Mouse (Mus musculus): ENCODE results near the gene Atrx.

GRCm38 (mm10) chrX:105921421-105921820 is 7.8 kb downstream of the Atrx start:
- TF ChIP-seq CTCF (IDR thresholded peaks at IDR 0.05; ENCODE audit: low read depth): peak; percentile 66
- TF ChIP-seq EP300 (IDR thresholded peaks at IDR 0.05; ENCODE audit: low read depth): no peak

Data from liver, embryonic 14.5 days (tissue).